ENCODE assay signal across 24 mouse cellular contexts in the genomic region with DNA sequence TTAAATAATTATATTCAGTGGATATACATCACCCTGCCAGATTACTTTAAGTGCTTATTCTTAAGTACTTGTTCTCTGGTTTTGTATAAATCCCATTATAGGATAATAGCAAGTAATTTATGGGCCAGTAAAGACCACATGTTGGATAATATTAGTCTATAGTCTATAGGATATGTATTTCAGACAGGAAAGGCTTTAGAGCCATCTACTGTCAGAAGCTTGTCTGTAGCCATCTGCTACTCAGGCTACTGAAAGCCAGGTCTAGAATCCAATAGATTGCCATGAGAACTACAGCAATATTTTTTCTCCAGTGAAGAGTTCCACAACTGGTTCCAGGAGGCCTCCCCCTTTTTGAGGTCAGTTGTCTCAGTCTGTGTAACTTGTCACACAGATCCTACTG. TPM values are rescaled to one million over a fixed set of nuclear protein-coding genes. Genes with fewer than 3 reads are reported as not detected.
DNase-seq lines count a peak whose midpoint lies in the region; ATAC-seq and TF ChIP-seq lines count a peak whose summit lies in the region.
"Had no signal": no experiment of that assay in that cellular context is flagged by ENCODE, and none has a peak within 500 bp of the region (broad histone marks: within the 10 kb centered on the region; RNA-seq: fewer than 3 reads in every experiment).

No protein-coding gene starts in this region.

- H3K4me2 ChIP-seq in CH12.LX (ENCODE audit: insufficient read depth, low read depth, poor library complexity, severe bottlenecking): no peak overlapping the region

- no peak for DNase-seq in CH12.LX (ENCODE audit: extremely low read depth)
- DNase-seq: adrenal gland, adult 2 months; adrenal gland, adult 8-10 months; adrenal gland, postnatal 10 days; adrenal gland, postnatal 14 days; adrenal gland, postnatal 25 days; adrenal gland, postnatal 36 days; B cell, adult 2 months; cerebellum, adult 11 months; cerebellum, adult 11-12 months; cerebellum, adult 18-20 months; cerebellum, adult 2 months; cerebellum, adult 8-10 months had no signal

- peak; percentile 69 for TF ChIP-seq RAD21 in CH12.LX (IDR thresholded peaks at IDR 0.05; ENCODE audit: low read depth, low read length)

- in situ Hi-C loops in CH12.LX (cut with MboI; ENCODE audit: low pct_ligation_motif_present, low pct_unique_long_range_greater_than_20kb, low sequenced_read_pairs): no loop called here

- H3K9ac ChIP-seq in CH12.LX (ENCODE audit: insufficient read depth, low read depth): no peak overlapping the region

- H3K27ac ChIP-seq in CH12.LX (ENCODE audit: insufficient read depth, low read depth): no peak overlapping the region

- no peak for ATAC-seq in megakaryocyte progenitor cell, adult 5-6 weeks (replicated peaks; ENCODE audit: poor library complexity)
- ATAC-seq: activated CD4-positive, CD25-positive, alpha-beta regulatory T cell, adult 4 months; CD4-positive, CD25-positive, alpha-beta regulatory T cell, adult 4 months; Patski had no signal

- TF ChIP-seq CTCF in CH12.LX (conservative IDR thresholded peaks at IDR 0.05 in 1 of 2, IDR thresholded peaks at IDR 0.05 in 1 of 2; ENCODE audit: low read depth in 2 of 2, low read length in 2 of 2): peak in 1 of 2 experiments; percentile 59; a peak in 2 of 4 replicates

- no peak overlapping the region for H3K4me3 ChIP-seq in CH12.LX (replicated peaks in 1 of 3; ENCODE audit: low read depth in 2 of 3, low read length in 2 of 3, poor library complexity in 1 of 3)

- H3K27me3 ChIP-seq in CH12.LX (replicated peaks): no peaks in the 10 kb centered on the region
- H3K27me3 ChIP-seq: Patski had no signal

- no peaks in the 10 kb centered on the region for H3K9me3 ChIP-seq in CH12.LX (replicated peaks; ENCODE audit: low read length)
- H3K9me3 ChIP-seq: G1E had no signal

- H3K4me1 ChIP-seq in CH12.LX (ENCODE audit: control insufficient read depth in 1 of 2, insufficient read depth in 2 of 2): peaks cover 0 to 2% of the 10 kb centered on the region in 2 experiments; a peak in 1 of 4 replicates

- no peaks in the 10 kb centered on the region for H3K79me2 ChIP-seq in CH12.LX (replicated peaks; ENCODE audit: control insufficient read depth, extremely low read depth, insufficient read depth, poor library complexity, severe bottlenecking)

- dilution Hi-C loops in CH12.LX (cut with MboI; ENCODE audit: extremely low pct_ligation_motif_present, extremely low pct_unique_long_range_greater_than_20kb, low sequenced_read_pairs): no loop called here

- H3K36me3 ChIP-seq in CH12.LX (replicated peaks in 1 of 2; ENCODE audit: control insufficient read depth in 1 of 2, insufficient read depth in 1 of 2, low read length in 1 of 2): no peaks in the 10 kb centered on the region
- H3K36me3 ChIP-seq: G1E had no signal

- no peak for TF ChIP-seq EP300 in CH12.LX (IDR thresholded peaks at IDR 0.05; ENCODE audit: low read length)

- no peak for TF ChIP-seq POLR2A in CH12.LX (IDR thresholded peaks at IDR 0.05; ENCODE audit: low read depth, low read length)

TF ChIP-seq in CH12.LX, 34 proteins besides CTCF, POLR2A, EP300 and RAD21:
- TF ChIP-seq ETS1 (conservative IDR thresholded peaks at IDR 0.05; ENCODE audit: low read depth, low read length) (no peak), SIN3A (IDR thresholded peaks at IDR 0.05; ENCODE audit: low read length) (no peak), SMC3 (IDR thresholded peaks at IDR 0.05; ENCODE audit: low read depth, low read length) (peak; percentile 58), ZC3H11A (IDR thresholded peaks at IDR 0.05; ENCODE audit: low read depth, low read length) (peak; percentile 48)

RNA-seq across cellular contexts. Expression of gene Mmp8, which starts 15.5 kb away (rescaled TPM):
- total RNA-seq in CH12.LX (2012; rRNA removed) (not detected in 2 replicates), CH12.LX (2014; rRNA removed) (not detected in 2 replicates)
- polyA plus RNA-seq in CH12.LX (2012; ENCODE audit: insufficient read length, low read depth): not detected in 2 replicates
- 15.8 and 18.2 TPM in 2 replicates for total RNA-seq in megakaryocyte progenitor cell, adult 5-6 weeks (2015)
- total RNA-seq in megakaryocyte progenitor cell, adult 5-6 weeks (2017): 13.2 and 18.4 TPM in 2 replicates
- total RNA-seq: ES-E14, MEL had no signal
- polyA plus RNA-seq: adrenal gland, adult 2 months; C2C12 had no signal

RNA-seq across cellular contexts. Expression of gene Mmp27, which starts 28.4 kb away (rescaled TPM):
- total RNA-seq in CH12.LX (2012; rRNA removed): not detected in 2 replicates
- not detected in 2 replicates for total RNA-seq in CH12.LX (2014; rRNA removed)
- polyA plus RNA-seq in CH12.LX (2012; ENCODE audit: insufficient read length, low read depth): not detected in 2 replicates
- total RNA-seq in megakaryocyte progenitor cell, adult 5-6 weeks (2015): not detected in 2 replicates
- 0.25 TPM in 1 of 2 replicates, not detected in the other for total RNA-seq in megakaryocyte progenitor cell, adult 5-6 weeks (2017)
- total RNA-seq: ES-E14 had no signal
- polyA plus RNA-seq: activated CD4-positive, CD25-positive, alpha-beta regulatory T cell, adult 4 months; brain, embryonic 14.5 days; C2C12; cerebellum, adult 2 months; G1E had no signal

RNA-seq across cellular contexts. Expression of gene Mmp10, which starts 40.6 kb away (rescaled TPM):
- total RNA-seq in CH12.LX (2012; rRNA removed) (1.9 and 3.1 TPM in 2 replicates), CH12.LX (2014; rRNA removed) (4.2 TPM in 2 replicates)
- 1.4 and 1.5 TPM in 2 replicates for polyA plus RNA-seq in CH12.LX (2012; ENCODE audit: insufficient read length, low read depth)
- total RNA-seq in megakaryocyte progenitor cell, adult 5-6 weeks (2015): not detected in 2 replicates
- not detected in 2 replicates for total RNA-seq in megakaryocyte progenitor cell, adult 5-6 weeks (2017)
- total RNA-seq: adrenal gland, adult 18-20 months; adrenal gland, adult 2 months; adrenal gland, adult 8-10 months; adrenal gland, postnatal 10 days; adrenal gland, postnatal 14 days; adrenal gland, postnatal 25 days; adrenal gland, postnatal 36 days; adrenal gland, postnatal 4 days; MEL had no signal
- polyA plus RNA-seq: activated CD4-positive, CD25-positive, alpha-beta regulatory T cell, adult 4 months; adrenal gland, adult 2 months; brain, embryonic 14.5 days; CD4-positive, CD25-positive, alpha-beta regulatory T cell, adult 4 months; cerebellum, adult 2 months; G1E had no signal

Comparison
In these comparisons a context has a peak if more than half of its experiments do, and no peak if none do; other contexts are left out.
1. RNA of gene Mmp8, which starts 15.5 kb away (total RNA-seq): 13.2 to 18.4 TPM in megakaryocyte progenitor cell, adult 5-6 weeks; not detected in CH12.LX; every median in the first group is over 10 times any median in the second.